Mouse (Mus musculus) T-helper 17 cell (primary cell): ENCODE results near the gene Mrpl47.

Experiments
- in situ Hi-C, 2 experiments: fragments of 300-600 bp; cut with MboI, MseI; formaldehyde crosslinking; loops; 1 replicate in 1 of 2; 2 replicates in 1 of 2; pipeline ENCODE4 v1.15.1; 2025; ENCODE audit warnings: high pct_unique_total_duplicates in 2 of 2

Gene Mrpl47

DNA sequence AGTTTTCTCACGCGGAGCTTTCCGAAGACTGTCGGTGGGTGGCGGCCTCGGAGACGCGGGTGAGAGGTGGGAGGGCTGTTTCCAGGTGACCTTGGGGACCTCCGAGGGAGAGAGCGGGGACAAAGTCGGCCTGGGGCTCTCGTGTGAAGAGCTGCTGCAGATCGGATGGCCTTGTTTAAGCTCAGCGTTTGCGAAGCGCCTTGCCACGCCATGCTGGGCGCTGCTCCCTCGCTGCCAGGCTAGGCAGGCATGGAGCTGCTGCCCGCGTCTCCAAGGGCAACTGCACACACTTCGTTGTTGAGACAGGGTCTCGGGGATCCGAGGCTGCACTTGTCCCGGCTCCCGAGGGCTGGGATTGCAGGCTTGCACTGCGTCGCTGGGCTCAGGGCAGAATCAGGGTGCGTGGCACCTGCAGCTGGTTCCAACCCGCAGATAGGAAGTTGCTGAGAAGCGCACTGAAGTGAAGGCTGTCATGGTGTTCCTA is at the start of gene Mrpl47:
TSS of gene Mrpl47 (minus strand) at position 434 of the 484 bp plus-strand sequence.
- in situ Hi-C loops, result loop anchor here in 1 of 2 experiments (5.0 to 25.0 kb wide), 3 partner anchors 1300 to 1950 kb away; partner anchors contain the start of gene Sec62

DNA sequence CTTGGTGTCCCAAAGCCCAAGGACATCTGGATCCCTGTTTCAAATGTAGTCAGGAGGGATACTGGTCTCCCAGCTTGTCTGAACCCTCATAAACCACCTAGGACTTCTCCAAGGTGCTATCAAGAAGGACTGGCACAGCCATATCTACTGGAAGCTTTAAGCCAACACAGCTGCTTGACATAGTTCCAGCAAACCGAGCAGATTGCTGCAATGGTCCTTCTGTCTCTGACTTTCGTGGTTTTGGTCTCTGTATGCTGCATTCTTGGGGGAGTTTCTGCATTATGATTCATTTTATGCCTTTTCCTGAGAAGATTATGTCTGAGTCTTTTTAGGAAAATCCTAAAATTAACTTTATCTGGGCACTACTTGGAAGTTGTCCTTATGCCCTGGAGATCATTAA is 33.4 kb upstream of the Mrpl47 start:
- in situ Hi-C loops, result no loop called here

DNA sequence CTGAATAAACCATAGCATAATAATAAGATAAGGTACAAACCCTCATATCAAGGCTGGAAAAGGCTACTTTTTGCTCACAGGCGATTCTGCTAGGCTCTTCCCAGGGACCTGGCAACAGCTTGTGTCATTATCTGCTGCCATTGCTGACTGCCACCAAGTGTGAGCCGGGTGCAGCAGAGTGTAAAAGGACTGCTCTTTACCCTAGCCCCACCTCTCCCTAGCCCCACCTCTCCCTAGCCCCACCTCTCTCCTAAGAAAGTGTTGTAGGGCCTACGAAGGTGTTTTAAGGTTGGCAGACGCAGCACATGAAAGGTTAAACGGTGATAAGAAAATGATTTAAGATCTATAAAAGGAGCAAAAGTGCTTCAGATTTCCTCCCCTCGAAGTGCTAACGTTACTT is 26.5 kb upstream of the Mrpl47 start:
- in situ Hi-C loops, result no loop called here

DNA sequence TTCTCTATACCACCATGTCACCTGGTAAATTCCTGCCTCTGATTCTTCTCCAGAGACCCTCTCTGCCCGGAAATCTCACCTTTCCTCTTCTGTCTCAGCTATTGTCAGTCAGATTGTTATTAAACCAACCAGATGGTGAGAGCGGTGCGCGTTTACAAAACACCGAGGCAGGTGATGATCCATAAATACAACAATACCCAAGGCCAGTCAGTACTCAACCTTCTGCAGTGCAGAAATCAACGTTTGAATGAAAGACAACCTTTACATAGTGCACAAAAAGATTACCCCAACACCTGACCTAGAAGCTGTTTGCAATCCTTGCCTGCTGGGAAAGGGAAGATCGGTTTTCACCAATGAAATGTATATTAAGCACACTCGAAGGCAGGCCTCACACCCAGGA is 25.6 kb upstream of the Mrpl47 start:
- in situ Hi-C loops, result no loop called here

DNA sequence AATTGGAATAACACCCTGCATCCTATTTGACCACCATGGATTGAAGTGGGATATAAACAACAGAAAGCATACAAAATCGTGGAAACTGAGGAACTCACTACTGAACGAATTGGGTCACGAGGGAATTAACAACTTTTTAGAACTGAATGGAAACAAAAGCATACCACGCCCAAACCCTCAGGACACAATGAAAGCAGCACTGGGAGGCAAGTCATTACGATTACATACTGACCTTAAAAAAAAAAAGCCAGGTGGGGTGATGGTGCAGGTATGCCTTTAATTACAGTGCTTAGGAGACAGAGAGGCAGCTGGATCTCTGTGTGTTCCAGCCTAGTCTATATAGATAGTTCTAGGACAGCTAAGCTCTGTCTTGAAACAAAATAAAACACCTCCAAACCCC is 21.8 kb upstream of the Mrpl47 start:
- in situ Hi-C loops, result no loop called here

DNA sequence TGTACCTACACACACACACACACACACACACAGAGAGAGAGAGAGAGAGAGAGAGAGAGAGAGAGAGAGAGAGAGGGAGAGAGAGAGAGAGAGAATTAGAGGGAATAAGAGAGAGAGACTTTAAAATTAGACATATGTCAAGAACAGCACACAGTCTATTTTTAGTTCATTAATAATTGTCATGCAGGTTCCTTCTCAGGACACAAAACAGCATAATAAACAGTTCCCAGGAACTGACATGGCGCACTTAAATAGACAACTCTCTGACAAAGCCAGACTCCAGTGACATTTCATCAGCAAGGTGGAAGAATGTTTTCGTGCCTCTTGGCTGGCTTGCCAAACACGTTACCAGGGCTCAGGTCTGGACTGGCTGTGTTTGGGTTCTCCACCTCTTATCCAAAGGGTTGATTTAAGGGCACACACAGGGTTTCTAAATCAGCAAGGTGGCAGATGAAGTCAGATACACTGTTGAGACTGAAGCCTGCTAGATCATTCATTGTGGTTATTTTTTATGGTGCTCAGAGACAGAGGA is 17.0 kb upstream of the Mrpl47 start:
- in situ Hi-C loops, result no loop called here

DNA sequence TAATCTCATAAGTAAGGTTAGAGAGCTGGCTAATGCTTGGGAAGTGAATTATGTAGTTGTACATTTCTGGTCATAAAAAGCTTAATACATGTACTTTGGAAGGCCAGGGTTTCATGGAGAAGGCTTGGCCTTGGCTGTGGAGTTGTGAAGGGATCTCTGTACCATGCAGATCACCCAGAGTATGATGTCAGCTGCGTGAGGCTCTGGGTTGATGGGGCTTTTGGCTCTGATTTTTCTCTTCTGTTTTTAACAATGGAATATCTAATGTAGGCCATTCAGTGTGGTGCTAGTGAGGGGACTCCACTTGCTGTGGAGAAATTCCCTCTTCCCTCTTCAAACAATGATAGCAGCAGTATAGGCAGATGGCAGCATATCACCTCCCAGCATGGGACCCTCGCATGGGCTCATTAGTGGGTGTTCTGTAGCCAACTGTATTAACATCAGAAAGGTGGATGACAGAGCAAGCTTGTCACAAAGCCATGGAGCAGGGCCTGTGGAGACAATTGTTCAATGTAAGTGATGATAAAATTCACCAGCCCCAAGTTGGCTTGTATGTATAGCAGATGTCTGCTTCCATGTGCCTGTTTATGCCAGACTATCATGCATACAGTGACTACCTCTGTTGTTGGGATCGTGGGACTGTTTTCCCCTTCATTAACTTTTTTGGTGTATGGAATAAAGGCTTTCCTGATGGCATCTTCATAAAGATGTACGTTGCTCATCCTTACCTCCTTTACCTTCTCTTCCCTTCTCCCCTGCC is 12.6 kb upstream of the Mrpl47 start:
- in situ Hi-C loops, result loop anchor here in 1 of 2 experiments (25.0 kb wide), 2 partner anchors 1287 to 1963 kb away; partner anchors contain the start of gene Sec62

DNA sequence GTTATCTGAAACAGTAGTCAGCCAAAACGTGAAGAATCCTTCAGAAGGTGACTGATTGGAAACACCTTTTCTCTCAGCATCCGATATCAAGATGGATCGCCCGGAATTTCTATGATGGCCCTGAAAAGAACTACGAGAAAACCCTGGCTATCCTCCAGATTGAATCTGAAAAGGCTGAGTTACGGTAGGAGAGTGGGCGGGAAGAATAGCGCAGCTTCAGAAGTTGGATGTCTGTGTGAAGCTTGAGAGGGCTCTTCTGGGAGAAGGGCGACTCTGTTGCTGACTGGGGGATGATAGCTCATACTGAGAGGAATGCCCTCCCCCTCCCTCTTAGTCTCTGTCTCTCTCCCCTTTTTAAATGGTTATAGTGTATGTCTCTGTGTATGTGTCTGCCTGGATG is 11.0 kb upstream of the Mrpl47 start:
- in situ Hi-C loops, result loop anchor here in 1 of 2 experiments (25.0 kb wide), 2 partner anchors 1289 to 1961 kb away; partner anchors contain the start of gene Sec62

DNA sequence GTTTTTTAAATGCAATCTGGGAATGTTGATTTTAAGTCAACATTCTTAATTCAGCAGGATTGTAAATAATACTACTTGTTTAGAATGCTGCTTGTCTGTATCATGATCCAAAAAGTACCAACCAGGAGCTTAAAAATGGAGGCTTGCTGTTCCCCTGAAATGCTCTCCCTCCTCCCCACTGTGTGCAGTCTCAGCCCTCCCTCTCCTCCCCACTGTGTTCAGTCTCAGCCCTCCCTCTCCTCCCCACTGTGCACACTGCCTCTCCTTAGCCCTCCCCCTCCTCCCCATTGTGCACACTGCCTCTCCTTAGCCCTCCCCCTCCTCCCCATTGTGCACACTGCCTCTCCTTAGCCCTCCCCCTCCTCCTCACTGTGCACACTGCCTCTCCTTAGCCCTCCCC is 8.0 kb upstream of the Mrpl47 start:
- in situ Hi-C loops, result loop anchor here in 1 of 2 experiments (25.0 kb wide), 2 partner anchors 1292 to 1958 kb away; partner anchors contain the start of gene Sec62

DNA sequence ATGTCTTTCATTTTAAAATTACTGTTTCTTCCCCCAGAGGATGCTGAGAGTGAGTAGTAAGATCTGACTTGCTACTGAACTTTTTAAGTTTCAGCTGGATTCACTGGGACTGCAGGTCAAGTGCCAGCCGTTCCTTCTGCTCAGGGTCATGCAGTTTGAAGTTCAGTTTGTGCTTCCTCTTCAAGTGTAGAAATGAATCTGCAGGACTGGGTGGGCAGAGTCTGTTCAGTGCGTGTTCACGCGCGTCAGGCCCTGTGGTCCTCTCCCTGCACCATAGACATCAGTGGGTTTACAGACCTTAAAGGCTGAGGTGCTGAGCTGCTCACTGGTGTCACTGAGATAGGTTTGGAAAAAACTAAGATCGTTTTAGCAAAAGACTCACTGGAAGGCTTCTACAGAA is 7.6 kb upstream of the Mrpl47 start:
- in situ Hi-C loops, result loop anchor here in 1 of 2 experiments (25.0 kb wide), 2 partner anchors 1292 to 1958 kb away; partner anchors contain the start of gene Sec62

DNA sequence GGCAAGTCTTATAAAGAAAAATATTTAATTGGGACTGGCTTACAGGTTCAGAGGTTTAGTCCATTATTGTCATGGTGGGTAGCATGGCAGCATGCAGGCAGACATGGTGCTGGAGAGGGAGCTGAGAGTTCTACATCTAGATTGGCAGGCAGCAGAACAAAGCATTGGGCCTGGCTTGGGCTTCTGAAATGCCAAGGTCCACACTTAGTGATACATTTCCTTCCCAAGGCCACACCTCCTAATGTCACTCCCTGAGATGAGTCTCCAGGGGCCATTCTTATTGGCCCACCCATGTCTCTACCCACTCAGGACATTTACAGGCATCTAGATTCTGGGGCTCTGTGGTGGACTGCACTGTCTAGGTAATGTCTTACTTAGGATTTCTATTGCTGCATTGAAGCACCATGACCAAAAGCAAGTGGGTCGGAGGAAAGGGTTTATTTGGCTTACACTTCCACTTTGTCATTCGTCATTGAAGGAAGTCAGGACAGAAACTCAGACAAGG is 4.9 kb upstream of the Mrpl47 start:
- in situ Hi-C loops, result loop anchor here (5.0 to 25.0 kb wide), 4 partner anchors 1055 to 1955 kb away; partner anchors contain the start of genes Sec62 (in 1 of the 2) and Ttc14 (in 1 of the 2)

DNA sequence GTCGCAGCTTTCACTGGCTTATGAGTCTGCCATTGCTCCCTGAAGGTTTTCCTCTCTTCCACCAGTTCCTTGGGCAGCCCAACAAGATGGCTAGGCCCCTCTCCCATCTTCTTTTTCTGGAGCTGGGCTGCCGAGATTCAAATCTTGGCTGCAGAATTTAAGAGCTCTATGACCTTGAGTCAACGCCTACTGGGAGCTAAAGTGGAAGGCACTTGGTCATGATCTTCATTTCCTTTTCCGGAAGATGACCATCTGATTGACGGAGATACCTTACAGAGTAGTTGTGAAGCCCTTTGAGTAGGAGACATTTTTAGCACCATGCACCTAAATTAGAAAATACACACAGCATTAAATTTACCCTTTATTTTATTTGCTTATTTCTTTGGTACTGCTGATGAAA is 1.1 kb upstream of the Mrpl47 start:
- in situ Hi-C loops, result loop anchor here in 1 of 2 experiments (5.0 to 25.0 kb wide), 3 partner anchors 1299 to 1951 kb away; partner anchors contain the start of gene Sec62

DNA sequence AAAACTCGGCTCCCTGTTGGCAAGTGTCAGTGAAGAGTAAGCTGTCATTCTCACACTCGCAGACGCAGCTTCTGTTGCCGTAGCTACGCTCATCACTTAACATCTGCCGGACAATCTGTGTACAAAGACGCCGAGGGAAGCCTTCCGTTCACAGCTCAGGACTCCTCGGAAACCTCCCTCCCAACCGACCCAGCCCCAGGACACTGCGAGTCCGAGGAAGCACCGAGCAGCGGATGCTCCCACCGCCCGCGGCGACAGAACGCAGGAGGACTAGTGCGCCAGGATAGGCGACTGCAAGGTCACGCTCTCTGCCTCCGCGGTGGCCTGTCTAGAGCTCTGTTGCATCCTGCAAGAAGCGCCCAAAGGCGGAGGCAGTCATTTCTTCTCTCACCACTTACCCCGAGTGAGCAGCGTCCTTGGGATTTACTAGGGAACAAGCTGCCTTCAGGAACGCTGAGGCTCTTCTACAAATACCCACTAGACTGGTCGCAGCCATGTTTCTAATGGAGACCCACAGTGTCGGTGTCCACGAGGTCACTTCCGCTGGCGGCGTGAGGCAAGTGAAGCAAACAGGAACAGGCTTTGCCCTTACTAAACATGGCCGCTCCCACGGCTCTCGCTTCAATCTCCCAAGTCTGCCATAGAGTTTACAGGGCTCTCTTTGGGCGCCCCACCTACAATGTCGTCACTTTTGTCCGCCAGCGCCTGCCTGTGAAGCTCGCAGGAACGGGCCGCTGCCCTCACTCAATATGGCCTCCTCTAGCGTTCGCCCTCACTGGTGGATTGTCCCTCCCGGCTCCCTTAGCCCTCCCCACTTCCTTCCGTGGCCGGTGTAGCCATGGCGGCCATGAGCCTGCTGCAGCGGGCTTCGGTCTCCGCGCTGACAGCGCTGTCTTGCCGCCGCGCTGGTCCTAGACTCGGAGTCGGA is 897 bp downstream of the Mrpl47 start, which contains the start of gene Ndufb5:
TSS of gene Ndufb5 (plus strand) at position 747 of the 928 bp plus-strand sequence.
- in situ Hi-C loops, result loop anchor here in 1 of 2 experiments (5.0 to 25.0 kb wide), 3 partner anchors 1301 to 1949 kb away; partner anchors contain the start of gene Sec62

DNA sequence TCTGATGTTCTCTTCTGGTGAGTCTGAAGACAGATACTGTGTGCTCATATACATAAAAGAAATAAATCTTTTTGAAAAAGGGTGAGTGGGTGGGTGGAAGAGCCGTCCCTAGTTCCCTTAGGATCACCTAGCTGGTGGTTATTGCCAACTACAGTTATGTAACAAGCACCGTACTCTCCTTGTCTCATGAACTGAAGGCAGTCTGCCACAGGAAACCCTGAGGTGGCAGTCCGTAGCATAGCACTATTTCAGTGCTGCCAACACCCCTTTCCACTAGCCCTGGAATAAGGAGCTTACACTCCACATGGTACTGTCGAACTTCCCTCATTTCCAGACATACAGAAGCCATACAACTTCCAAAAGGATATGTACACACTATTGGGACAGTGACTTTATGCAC is 9.5 kb downstream of the Mrpl47 start:
- in situ Hi-C loops, result loop anchor here in 1 of 2 experiments (10.0 to 25.0 kb wide), 3 partner anchors 1309 to 1941 kb away; partner anchors contain the start of gene Sec62

DNA sequence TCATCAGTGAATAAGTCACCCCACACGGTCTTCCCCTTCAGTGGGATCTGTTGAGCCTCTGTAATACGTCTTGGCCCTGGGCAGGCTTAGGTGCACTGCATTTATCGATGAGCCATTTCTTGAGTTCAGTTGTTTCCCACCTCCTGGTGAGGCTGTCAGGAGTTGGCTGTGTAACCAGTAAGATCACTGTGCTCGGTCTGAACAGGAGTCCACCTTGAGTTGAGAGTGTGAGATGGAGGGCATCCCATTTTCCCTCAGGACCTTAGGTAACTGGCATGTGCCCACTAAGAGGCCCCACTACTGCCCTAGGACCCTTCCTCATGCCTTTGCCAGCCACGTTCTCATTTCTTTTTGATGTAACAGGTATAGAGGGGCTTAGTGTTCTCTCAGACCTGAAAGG is 11.5 kb downstream of the Mrpl47 start:
- in situ Hi-C loops, result loop anchor here in 1 of 2 experiments (10.0 to 25.0 kb wide), 3 partner anchors 1311 to 1939 kb away; partner anchors contain the start of gene Sec62

DNA sequence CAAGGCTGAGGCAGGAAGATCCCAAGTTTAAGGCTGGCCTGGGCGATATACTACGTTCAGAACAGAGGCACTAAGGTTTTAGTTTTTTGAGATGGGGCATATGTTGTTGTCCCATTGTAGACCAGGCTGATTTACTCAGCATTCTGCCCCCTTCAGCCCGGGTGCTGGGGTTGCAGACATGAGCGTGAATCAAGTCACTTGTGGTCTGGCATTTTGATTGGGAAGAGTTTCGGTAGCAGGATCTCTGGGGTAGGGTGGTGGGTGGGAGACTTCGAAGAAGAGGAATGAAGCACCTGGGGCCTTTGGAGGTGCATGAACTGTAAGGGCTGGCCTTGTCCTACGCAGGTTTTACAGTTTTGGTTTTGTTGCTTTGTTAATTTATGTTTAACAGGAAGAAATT is 13.2 kb downstream of the Mrpl47 start:
- in situ Hi-C loops, result loop anchor here in 1 of 2 experiments (10.0 kb wide), 1 partner anchor 1599 kb away; no protein-coding TSS in a partner anchor

DNA sequence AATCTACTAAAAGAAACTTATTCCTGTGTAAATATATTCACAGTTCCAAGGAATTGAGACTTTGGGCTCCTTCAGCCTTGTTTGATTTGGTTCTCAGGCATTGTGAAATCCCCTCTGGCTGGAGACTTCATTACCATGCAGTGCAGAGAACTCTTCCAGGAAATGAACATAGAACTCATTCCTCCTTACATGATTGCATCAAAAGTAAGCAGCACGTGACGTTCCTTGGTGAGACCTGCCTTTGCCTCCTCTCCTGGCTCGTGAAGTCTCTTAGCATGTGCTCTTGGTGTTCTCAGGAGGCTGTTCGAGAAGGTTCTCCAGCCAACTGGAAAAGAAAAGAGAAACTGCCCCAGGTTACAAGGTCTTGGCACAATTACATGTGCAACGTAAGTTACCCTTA is 19.1 kb downstream of the Mrpl47 start:
- in situ Hi-C loops, result loop anchor here in 1 of 2 experiments (10.0 kb wide), 1 partner anchor 1087 kb away; no protein-coding TSS in a partner anchor

DNA sequence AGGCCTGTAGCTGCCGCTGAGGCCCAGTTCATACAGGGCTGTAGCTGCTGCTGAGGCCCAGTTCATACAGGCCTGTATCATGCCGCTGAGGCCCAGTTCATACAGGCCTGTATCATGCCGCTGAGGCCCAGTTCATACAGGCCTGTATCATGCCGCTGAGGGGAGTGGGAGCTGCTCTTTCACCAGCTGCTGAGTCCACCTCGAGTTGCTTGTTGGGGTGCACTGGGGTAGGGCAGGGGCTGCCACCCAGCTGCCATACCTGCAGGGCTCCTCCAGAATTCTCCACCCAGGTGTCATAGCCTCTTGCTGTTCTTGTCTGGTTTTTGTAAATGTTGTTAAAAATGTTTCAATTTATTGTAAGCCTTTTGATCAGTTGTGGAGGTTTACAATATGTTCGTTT is 20.0 kb downstream of the Mrpl47 start:
- in situ Hi-C loops, result loop anchor here in 1 of 2 experiments (10.0 kb wide), 1 partner anchor 1087 kb away; no protein-coding TSS in a partner anchor

DNA sequence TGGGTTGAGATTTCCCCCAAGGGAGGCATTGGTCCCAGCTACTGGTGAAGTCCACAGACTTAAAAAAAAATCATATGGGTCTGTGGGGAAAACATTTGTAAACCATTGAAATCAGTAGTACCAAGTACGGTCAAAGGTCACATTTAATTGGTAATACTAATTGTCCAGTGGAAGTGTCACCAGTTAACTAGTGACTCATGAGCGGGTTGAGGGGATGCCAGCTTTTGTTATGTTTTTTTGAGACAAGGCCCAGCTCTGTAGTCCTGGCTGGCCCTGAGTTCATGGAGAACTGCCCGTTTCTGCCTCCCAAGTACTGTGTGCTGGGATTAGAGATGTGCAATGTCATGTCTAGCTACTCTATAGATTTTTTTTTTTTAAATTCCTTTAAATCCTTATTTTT is 23.7 kb downstream of the Mrpl47 start:
- in situ Hi-C loops, result loop anchor here in 1 of 2 experiments (5.0 to 10.0 kb wide), 2 partner anchors 1091 to 1329 kb away; no protein-coding TSS in a partner anchor

DNA sequence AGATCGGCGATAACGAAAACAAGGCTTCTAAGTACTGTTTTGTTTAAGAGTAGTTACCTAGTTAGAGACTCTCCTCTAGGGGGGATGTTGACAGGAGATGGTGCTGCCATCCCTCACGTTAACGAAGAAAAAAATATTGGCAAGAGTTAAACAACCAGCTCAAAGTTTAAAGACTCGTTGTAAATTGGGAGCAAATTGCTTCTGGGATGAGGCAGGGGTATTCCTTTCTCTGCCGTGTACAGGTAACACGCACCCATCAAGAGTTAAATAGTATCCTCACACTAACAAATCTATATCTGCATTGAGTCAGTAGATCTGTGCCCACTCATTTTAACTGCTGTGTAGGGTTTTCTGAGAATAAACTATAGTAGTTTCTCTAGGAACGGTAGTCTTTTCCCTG is 28.0 kb downstream of the Mrpl47 start:
- in situ Hi-C loops, result loop anchor here in 1 of 2 experiments (5.0 kb wide), 1 partner anchor 182 kb away; the partner anchor contains the start of gene Mfn1
